Mouse (Mus musculus) ES-Bruce4 (cell line): ENCODE results near the gene Rnf130.
"Not testable (repeated sequence)": the region's sequence is repeated elsewhere in the genome, so short reads cannot be mapped to it uniquely, and the experiment has no call there.

Source experiments
- EP300 ChIP-seq: IDR thresholded peaks from 2 replicates; pipeline ENCODE4 v1.6.1; 2011; ENCODE audit warnings: low read depth, low read length; ENCODE audit not compliant: insufficient read depth
- POLR2A ChIP-seq: IDR thresholded peaks from one replicate; pipeline ENCODE4 v1.8.1; 2011; ENCODE audit warnings: low read length; ENCODE audit not compliant: insufficient read depth

GRCm38 (mm10) chr11:50101962-50102361 is 76.8 kb downstream of the Rnf130 start:
- TF ChIP-seq POLR2A, EP300: not testable (repeated sequence)
